ENCODE assay signal across 8 mouse cellular contexts in the genomic region with DNA sequence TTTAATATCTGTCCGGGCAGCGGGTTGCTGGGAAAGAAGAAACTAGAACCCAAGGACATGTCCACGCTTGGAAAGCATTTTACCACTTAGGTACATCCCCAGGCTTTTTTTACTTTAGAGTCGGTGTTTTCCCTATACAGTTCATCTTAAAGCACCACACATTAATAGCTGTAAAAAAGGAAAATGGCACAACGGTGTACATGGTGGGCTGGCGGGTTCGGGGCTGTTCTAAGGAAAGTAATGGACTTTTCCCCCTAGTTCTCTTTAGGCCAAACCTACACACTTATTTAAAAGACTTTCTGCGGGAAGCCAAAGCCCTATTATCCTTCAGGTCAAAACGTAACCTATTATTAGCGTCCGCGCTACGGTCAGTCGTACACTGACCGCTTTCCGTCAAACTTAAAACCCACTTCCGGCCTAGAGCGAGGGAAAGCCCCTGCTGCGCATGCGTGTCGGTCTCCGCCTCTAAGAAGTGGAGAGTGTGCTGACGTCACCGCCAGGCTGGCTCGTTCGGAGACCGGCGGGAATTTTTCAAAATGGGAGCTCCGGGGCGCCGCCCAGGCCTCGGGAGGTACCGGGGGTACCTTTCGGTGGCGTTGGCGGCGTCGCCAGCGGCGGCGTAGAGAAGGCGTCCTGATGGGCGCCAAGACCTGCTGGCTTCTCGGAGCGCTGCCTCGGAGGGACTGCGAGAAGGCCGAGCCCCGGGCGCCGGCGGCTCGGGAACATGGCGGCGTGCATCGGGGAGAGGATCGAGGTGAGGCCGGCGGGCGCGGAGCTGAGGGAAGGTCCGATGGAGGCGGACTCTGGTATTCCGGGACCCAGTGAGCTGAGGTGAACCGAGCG. TPM values are rescaled to one million over a fixed set of nuclear protein-coding genes. Genes with fewer than 3 reads are reported as not detected.
DNase-seq lines count a peak whose midpoint lies in the region; ATAC-seq and TF ChIP-seq lines count a peak whose summit lies in the region.

Gene Plk4, plus strand, starts transcription at position 490 of the 843 bp plus-strand sequence.

- 2% methylated on average over 66 of the region's 66 CpGs for WGBS in forebrain, embryonic 13.5 days
- 2% methylated on average over 66 of the region's 66 CpGs for WGBS in large intestine, adult 2 months
- 2% methylated on average over 66 of the region's 66 CpGs for WGBS in liver, postnatal 0 days (ENCODE audit: insufficient replicate concordance)
- WGBS in neural tube, embryonic 14.5 days: 3% methylated on average over 66 of the region's 66 CpGs

- no peak for TF ChIP-seq EP300 in ES-Bruce4 (IDR thresholded peaks at IDR 0.05; ENCODE audit: insufficient read depth, low read depth, low read length)
- TF ChIP-seq EP300 in liver, postnatal 0 days (IDR thresholded peaks at IDR 0.05; ENCODE audit: low read depth): no peak

- H3K4me2 ChIP-seq in forebrain, embryonic 13.5 days: peak within 1 kb of the TSS; percentile 94
- H3K4me2 ChIP-seq in liver, postnatal 0 days (ENCODE audit: low read depth, low read length): peak within 1 kb of the TSS; percentile 99
- H3K4me2 ChIP-seq in neural tube, embryonic 14.5 days (ENCODE audit: low read depth, low read length): peak within 1 kb of the TSS; percentile 94

- H3K27me3 ChIP-seq in ES-Bruce4 (ENCODE audit: control insufficient read depth, insufficient read depth, low read length, poor library complexity, severe bottlenecking): no peaks in the 10 kb centered on the region
- no peaks in the 10 kb centered on the region for H3K27me3 ChIP-seq in forebrain, embryonic 13.5 days
- H3K27me3 ChIP-seq in liver, postnatal 0 days (ENCODE audit: insufficient read depth, low read length): no peaks in the 10 kb centered on the region
- no peaks in the 10 kb centered on the region for H3K27me3 ChIP-seq in neural tube, embryonic 14.5 days (ENCODE audit: control insufficient read depth, insufficient read depth, low read length)

- TF ChIP-seq POLR2A in ES-Bruce4 (IDR thresholded peaks at IDR 0.05; ENCODE audit: insufficient read depth, low read length): peak; percentile 70

- peak within 1 kb of the TSS; percentile 78 for H3K27ac ChIP-seq in ES-Bruce4 (ENCODE audit: insufficient read depth, low read length)
- peak within 1 kb of the TSS; percentile 62 for H3K27ac ChIP-seq in forebrain, embryonic 13.5 days
- H3K27ac ChIP-seq in liver, postnatal 0 days (ENCODE audit: low read depth): peak within 1 kb of the TSS; percentile 87
- H3K27ac ChIP-seq in neural tube, embryonic 14.5 days (ENCODE audit: low read depth, low read length): no peak within 1 kb of the TSS; the same call in 1 of the 2 replicates

- TF ChIP-seq CTCF in ES-Bruce4 (IDR thresholded peaks at IDR 0.05; ENCODE audit: low read depth, low read length): no peak
- no peak for TF ChIP-seq CTCF in liver, postnatal 0 days (IDR thresholded peaks at IDR 0.05; ENCODE audit: low read depth)

- DNase-seq in heart, postnatal 10 days: peak; percentile 98
- DNase-seq in large intestine, adult 2 months (ENCODE audit: low read depth, low spot score): peak; percentile 84
- peak; percentile 97 for DNase-seq in liver, postnatal 0 days
- peak; percentile 99 for DNase-seq in testis, postnatal 10 days (ENCODE audit: low spot score)

- peaks cover 15% of the 10 kb centered on the region for H3K36me3 ChIP-seq in ES-Bruce4 (ENCODE audit: control insufficient read depth, insufficient read depth, low read length, poor library complexity, severe bottlenecking)
- H3K36me3 ChIP-seq in forebrain, embryonic 13.5 days (ENCODE audit: poor library complexity, severe bottlenecking): peaks cover 6% of the 10 kb centered on the region
- H3K36me3 ChIP-seq in liver, postnatal 0 days (replicated peaks; ENCODE audit: insufficient read depth, low read length): peaks cover 14% of the 10 kb centered on the region
- no peaks in the 10 kb centered on the region for H3K36me3 ChIP-seq in neural tube, embryonic 14.5 days (ENCODE audit: control insufficient read depth, insufficient read depth, low read length)

- peak; percentile 91 for ATAC-seq in cerebellum, adult (ENCODE audit: insufficient number of reproducible peaks, low FRiP score, low TSS enrichment)
- ATAC-seq in forebrain, embryonic 13.5 days: peak; percentile 96
- ATAC-seq in liver, postnatal 0 days: peak; percentile 91
- ATAC-seq in neural tube, embryonic 14.5 days (ENCODE audit: low read depth): peak; percentile 97

- H3K4me3 ChIP-seq in ES-Bruce4 (ENCODE audit: low read depth, low read length): peak within 1 kb of the TSS; percentile 100
- peak within 1 kb of the TSS; percentile 78 for H3K4me3 ChIP-seq in forebrain, embryonic 13.5 days
- peak within 1 kb of the TSS; percentile 88 for H3K4me3 ChIP-seq in liver, postnatal 0 days (ENCODE audit: low read depth, low read length)
- H3K4me3 ChIP-seq in neural tube, embryonic 14.5 days (ENCODE audit: low read depth, low read length): peak within 1 kb of the TSS; percentile 86

- no peaks in the 10 kb centered on the region for H3K9me3 ChIP-seq in ES-Bruce4 (replicated peaks; ENCODE audit: control insufficient read depth, insufficient read depth, low read length, poor library complexity, severe bottlenecking)
- H3K9me3 ChIP-seq in forebrain, embryonic 13.5 days (replicated peaks): no peaks in the 10 kb centered on the region
- no peaks in the 10 kb centered on the region for H3K9me3 ChIP-seq in liver, postnatal 0 days (ENCODE audit: low read length)
- no peaks in the 10 kb centered on the region for H3K9me3 ChIP-seq in neural tube, embryonic 14.5 days (ENCODE audit: control insufficient read depth, low read length)

- peak within 1 kb of the TSS; percentile 95 for H3K9ac ChIP-seq in ES-Bruce4 (ENCODE audit: low read depth, poor library complexity, severe bottlenecking)
- peak within 1 kb of the TSS; percentile 89 for H3K9ac ChIP-seq in forebrain, embryonic 13.5 days
- H3K9ac ChIP-seq in liver, postnatal 0 days (replicated peaks): peak within 1 kb of the TSS; percentile 94
- H3K9ac ChIP-seq in neural tube, embryonic 14.5 days (replicated peaks; ENCODE audit: low read depth, low read length): peak within 1 kb of the TSS; percentile 58

- intact Hi-C loops in heart, postnatal 10 days (cut with DNase I): loop anchor here (5.0 kb wide), 1 partner anchor 943 kb away; the partner anchor contains the start of genes D3Ertd751e and Sclt1

- no peaks in the 10 kb centered on the region for H3K4me1 ChIP-seq in ES-Bruce4 (ENCODE audit: control insufficient read depth, insufficient read depth, low read length)
- peaks cover 27% of the 10 kb centered on the region for H3K4me1 ChIP-seq in forebrain, embryonic 13.5 days
- peaks cover 4% of the 10 kb centered on the region for H3K4me1 ChIP-seq in liver, postnatal 0 days (ENCODE audit: insufficient read depth)
- no peaks in the 10 kb centered on the region; the same call in 1 of the 2 replicates for H3K4me1 ChIP-seq in neural tube, embryonic 14.5 days (ENCODE audit: control insufficient read depth, insufficient read depth, low read length)

RNA-seq across cellular contexts. Expression of gene Plk4, which starts in this region (rescaled TPM):
- 56.0 and 59.1 TPM in 2 replicates for polyA plus RNA-seq in ES-Bruce4 (2011; ENCODE audit: insufficient read depth, insufficient read length, low read depth, missing spikeins)
- polyA plus RNA-seq in forebrain, embryonic 13.5 days (2015; fragmentation: Nextera tagmentation; extraction: Ambion mirVana): 46.8 and 48.7 TPM in 2 replicates
- 10 to 100 TPM in 1 of 2 experiments, 1 to 10 TPM in 1; 9.4 to 14.7 TPM for total RNA-seq in heart, postnatal 10 days (2021)
- 4.4 and 6.4 TPM in 2 replicates for polyA plus RNA-seq in large intestine, adult 2 months (2012; rRNA removed)
- polyA plus RNA-seq in liver, postnatal 0 days (2015; fragmentation: Nextera tagmentation; extraction: Ambion mirVana): 12.8 and 15.2 TPM in 2 replicates
- 11.0 and 11.8 TPM in 2 replicates for polyA plus RNA-seq in neural tube, embryonic 14.5 days (2014; fragmentation: Nextera tagmentation; extraction: Ambion mirVana)
